Mouse (Mus musculus): Measurements from ENCODE around the gene Dbn1.
"Not testable (repeated sequence)": the region's sequence is repeated elsewhere in the genome, so short reads cannot be mapped to it uniquely, and the experiment has no call there.

Gene Dbn1

GRCm38 (mm10) chr13:55448131-55448530, 39.8 kb downstream of the Dbn1 start:
- DNase-seq = no peak

- no peak for DNase-seq
These were observed 40.4 kb downstream of the Dbn1 start for GRCm38 (mm10) chr13:55447543-55447943.

- no peak for DNase-seq
These were observed 41.3 kb downstream of the Dbn1 start for GRCm38 (mm10) chr13:55446483-55447105.

- peak; percentile 38 for DNase-seq
These were observed 42.4 kb downstream of the Dbn1 start for GRCm38 (mm10) chr13:55445361-55446091.

DNA sequence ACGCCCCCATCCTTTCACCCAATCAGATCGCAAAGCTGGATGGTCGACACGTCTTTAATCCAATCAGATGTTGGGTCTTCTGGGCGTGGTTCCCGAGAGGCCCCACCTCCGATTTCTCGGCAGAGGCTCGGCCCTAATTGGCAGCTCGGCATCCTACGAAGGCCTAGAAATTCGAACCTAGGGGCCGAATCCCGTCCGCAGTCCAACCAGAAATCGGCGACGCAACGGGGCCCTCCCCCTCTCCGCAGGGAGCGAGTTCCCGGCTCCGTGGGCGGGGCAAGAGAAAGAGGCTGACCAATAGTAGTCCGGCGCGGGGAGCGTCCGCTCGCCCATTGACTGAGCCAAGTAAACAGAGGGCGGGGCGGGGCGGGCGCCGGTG, 43.0 kb downstream of the Dbn1 start, which contains the start of gene Grk6:
Gene Grk6, plus strand, starts transcription at position 136 of the 379 bp plus-strand sequence.
- peak; percentile 100 for DNase-seq

- no peak for DNase-seq
These were observed 43.5 kb downstream of the Dbn1 start for GRCm38 (mm10) chr13:55444286-55444936.

GRCm38 (mm10) chr13:55443799-55444285, 44.1 kb downstream of the Dbn1 start:
- DNase-seq = no peak

DNA sequence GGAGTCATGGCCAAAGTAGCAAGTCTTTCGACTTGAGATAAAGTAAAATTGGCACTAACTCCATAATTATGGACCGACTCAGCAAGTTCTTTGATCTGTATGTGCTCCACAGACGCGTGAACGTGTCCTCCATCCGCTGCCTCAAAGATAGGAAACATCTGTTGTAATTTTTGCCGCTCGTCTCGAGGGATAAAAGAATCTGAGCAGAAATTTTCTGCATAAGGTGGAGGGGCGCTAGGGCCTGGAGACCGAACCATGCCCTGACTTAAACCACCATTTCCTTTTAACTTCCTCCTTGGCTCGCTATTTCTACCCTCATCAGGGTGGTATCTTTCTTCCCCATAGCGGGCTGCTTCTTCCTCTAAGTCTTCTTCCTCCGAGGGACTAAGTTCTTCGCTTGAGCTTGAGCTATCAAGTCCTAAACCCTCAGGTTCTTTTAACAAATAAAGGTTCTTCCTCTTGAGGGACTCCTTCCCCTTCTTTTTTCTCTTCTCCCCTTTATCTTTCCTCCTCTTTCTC, 50.7 kb downstream of the Dbn1 start:
- not testable (repeated sequence) for DNase-seq

- DNase-seq = no peak
These were observed 55.8 kb downstream of the Dbn1 start for GRCm38 (mm10) chr13:55431889-55432685.

DNA sequence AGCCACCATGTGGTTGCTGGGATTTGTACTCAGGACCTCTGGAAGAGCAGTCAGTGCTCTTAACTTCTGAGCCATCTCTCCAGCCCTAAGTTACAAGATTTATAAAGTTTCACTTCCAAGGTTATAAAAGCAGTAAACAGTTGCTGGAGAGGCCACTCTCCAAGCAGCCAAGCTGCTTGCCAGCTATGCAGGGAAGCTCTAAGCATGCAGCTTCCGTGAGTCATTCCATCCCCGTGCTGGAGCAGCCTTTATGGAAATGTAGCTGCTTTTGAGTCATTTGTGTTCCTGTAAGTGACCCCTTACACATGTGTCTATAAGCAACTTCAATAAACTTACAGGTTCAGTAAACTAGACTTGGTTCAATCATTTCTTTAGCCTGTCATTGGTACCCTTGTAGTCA, 57.3 kb downstream of the Dbn1 start:
- DNase-seq = no peak

GRCm38 (mm10) chr13:55429226-55429888, 58.6 kb downstream of the Dbn1 start:
- peak; percentile 78 for DNase-seq

DNA sequence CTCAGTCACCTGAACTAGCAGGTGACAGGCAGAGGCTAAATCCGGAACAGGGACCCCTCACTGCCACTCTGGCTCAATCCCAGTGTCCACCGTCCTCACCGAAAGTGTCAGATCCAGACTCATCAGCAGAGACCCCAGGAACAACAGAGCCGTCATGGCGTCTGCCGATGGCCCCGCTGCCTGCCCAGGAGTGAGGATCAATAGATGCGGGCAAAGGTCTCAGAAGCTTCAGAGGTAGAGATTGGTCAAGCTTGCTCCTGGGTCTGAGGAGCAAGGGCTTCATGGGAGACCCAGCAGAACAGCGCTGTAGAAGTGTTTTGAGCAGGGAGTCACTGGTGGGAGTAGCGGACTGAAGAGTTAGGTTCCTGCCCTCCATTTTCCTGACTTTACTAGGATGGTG, 61.3 kb downstream of the Dbn1 start, which contains the start of gene F12:
Gene F12, minus strand, starts transcription at position 181 of the 400 bp plus-strand sequence.
- no peak for DNase-seq
